Mouse (Mus musculus): ENCODE results near the gene H2-Aa. TPM values are rescaled to one million over a fixed set of nuclear protein-coding genes. Genes with fewer than 3 reads are reported as not detected.

H2-Aa gene
- total RNA-seq, 2 experiments from 2014 or later, result 109 to 193 TPM

Other genes starting within 250 kb of the H2-Aa start
- 0.36 and 0.87 TPM in 2 replicates for gene Col11a2, start 248.4 kb downstream of the H2-Aa start, total RNA-seq (2015)
- gene Col11a2, start 248.4 kb downstream of the H2-Aa start, total RNA-seq (2017), result 1.2 and 1.5 TPM in 2 replicates
- 10.0 and 10.8 TPM in 2 replicates for gene H2-Oa, start 195.5 kb downstream of the H2-Aa start, total RNA-seq (2015)
- 3.7 and 6.9 TPM in 2 replicates for gene H2-Oa, start 195.5 kb downstream of the H2-Aa start, total RNA-seq (2017)
- 172 and 189 TPM in 2 replicates for gene H2-DMa, start 168.3 kb downstream of the H2-Aa start, total RNA-seq (2015)
- gene H2-DMa, start 168.3 kb downstream of the H2-Aa start, total RNA-seq (2017), result 145 and 152 TPM in 2 replicates
- gene Brd2, start 165.2 kb downstream of the H2-Aa start, total RNA-seq (2015), result 287 and 312 TPM in 2 replicates
- 286 and 353 TPM in 2 replicates for gene Brd2, start 165.2 kb downstream of the H2-Aa start, total RNA-seq (2017)
- 8.9 and 9.6 TPM in 2 replicates for gene H2-DMb2, start 144.5 kb downstream of the H2-Aa start, total RNA-seq (2015)
- 12.4 and 18.3 TPM in 2 replicates for gene H2-DMb2, start 144.5 kb downstream of the H2-Aa start, total RNA-seq (2017)
- gene H2-DMb1, start 134.8 kb downstream of the H2-Aa start, total RNA-seq (2015), result 105 and 109 TPM in 2 replicates
- 110 and 132 TPM in 2 replicates for gene H2-DMb1, start 134.8 kb downstream of the H2-Aa start, total RNA-seq (2017)
- gene Tap1, start 100.3 kb downstream of the H2-Aa start, total RNA-seq (2015), result 43.4 and 46.2 TPM in 2 replicates
- gene Tap1, start 100.3 kb downstream of the H2-Aa start, total RNA-seq (2017), result 96.5 and 101 TPM in 2 replicates
- 142 and 149 TPM in 2 replicates for gene Psmb9, start 100.1 kb downstream of the H2-Aa start, total RNA-seq (2015)
- 78.7 and 125 TPM in 2 replicates for gene Psmb9, start 100.1 kb downstream of the H2-Aa start, total RNA-seq (2017)
- gene Psmb8, start 90.1 kb downstream of the H2-Aa start, total RNA-seq (2015), result 230 and 263 TPM in 2 replicates
- 339 and 455 TPM in 2 replicates for gene Psmb8, start 90.1 kb downstream of the H2-Aa start, total RNA-seq (2017)
- 6.4 and 7.1 TPM in 2 replicates for gene Tap2, start 84.3 kb downstream of the H2-Aa start, total RNA-seq (2015)
- gene Tap2, start 84.3 kb downstream of the H2-Aa start, total RNA-seq (2017), result 34.2 and 35.9 TPM in 2 replicates
- gene H2-Ob, start 48.9 kb downstream of the H2-Aa start, total RNA-seq (2015), result 4.2 and 4.7 TPM in 2 replicates
- 2.4 and 2.5 TPM in 2 replicates for gene H2-Ob, start 48.9 kb downstream of the H2-Aa start, total RNA-seq (2017)
- gene H2-Ab1, start 30.1 kb downstream of the H2-Aa start, total RNA-seq (2015), result 145 and 162 TPM in 2 replicates
- 136 and 181 TPM in 2 replicates for gene H2-Ab1, start 30.1 kb downstream of the H2-Aa start, total RNA-seq (2017)
- gene H2-Eb1, start 18.0 kb upstream of the H2-Aa start, total RNA-seq (2015), result 35.4 and 38.0 TPM in 2 replicates
- 72.9 and 114 TPM in 2 replicates for gene H2-Eb1, start 18.0 kb upstream of the H2-Aa start, total RNA-seq (2017)
- gene H2-Eb2, start 37.8 kb upstream of the H2-Aa start, total RNA-seq (2015), result 0.07 and 0.25 TPM in 2 replicates
- gene H2-Eb2, start 37.8 kb upstream of the H2-Aa start, total RNA-seq (2017), result not detected in 2 replicates
- gene Btnl2, start 67.0 kb upstream of the H2-Aa start, total RNA-seq (2015), result 0.09 TPM in 1 of 2 replicates, not detected in the other
- 0.33 TPM in 1 of 2 replicates, not detected in the other for gene Btnl2, start 67.0 kb upstream of the H2-Aa start, total RNA-seq (2017)
- gene Btnl1, start 89.3 kb upstream of the H2-Aa start, total RNA-seq (2015), result not detected in 2 replicates
- gene Btnl1, start 89.3 kb upstream of the H2-Aa start, total RNA-seq (2017), result not detected in 2 replicates
- gene BC051142, start 111.0 kb upstream of the H2-Aa start, total RNA-seq (2015), result not detected in 2 replicates
- 0.29 and 3.8 TPM in 2 replicates for gene BC051142, start 111.0 kb upstream of the H2-Aa start, total RNA-seq (2017)
- gene Btnl4, start 189.5 kb upstream of the H2-Aa start, total RNA-seq (2015), result not detected in 2 replicates
- not detected in 2 replicates for gene Btnl4, start 189.5 kb upstream of the H2-Aa start, total RNA-seq (2017)
- not detected in 2 replicates for gene Btnl6, start 229.5 kb upstream of the H2-Aa start, total RNA-seq (2015)
- not detected in 2 replicates for gene Btnl6, start 229.5 kb upstream of the H2-Aa start, total RNA-seq (2017)

Data from megakaryocyte, adult 5-6 weeks (primary cell).